Mouse (Mus musculus) heart, postnatal 0 days (tissue): ENCODE results near the gene St3gal5. TPM values are rescaled to one million over a fixed set of nuclear protein-coding genes. Genes with fewer than 3 reads are reported as not detected.

ENCODE experiments used
- ATAC-seq: fragments of 200-750 bp; cut with Nextera tagmentation; 2 replicates; pipeline ENCODE4 v1.8.0; 2017; ENCODE audit warnings: low read depth, moderate number of reproducible peaks, moderate library complexity; ENCODE audit not compliant: insufficient read depth
- DNase-seq: peaks from one replicate; pipeline ENCODE4 v3.0.0-alpha.2; 2016; ENCODE audit warnings: low spot score
- H3K27ac ChIP-seq: fragments of 300-500 bp; sonication (generic); 2 replicates; pipeline ENCODE4 v1.5.1; 2014; ENCODE audit warnings: low read depth, mild to moderate bottlenecking
- H3K27me3 ChIP-seq: fragments of 300-500 bp; sonication (generic); 2 replicates; pipeline ENCODE4 v1.6.1; 2014; ENCODE audit warnings: low read length, mixed read lengths; ENCODE audit not compliant: control insufficient read depth, insufficient read depth
- H3K36me3 ChIP-seq: fragments of 300-500 bp; sonication (generic); replicated peaks from 2 replicates; pipeline ENCODE4 v1.6.1; 2014; ENCODE audit warnings: low read length, mixed read lengths; ENCODE audit not compliant: control insufficient read depth, insufficient read depth
- H3K4me1 ChIP-seq: fragments of 300-500 bp; sonication (generic); 2 replicates; pipeline ENCODE4 v1.6.1; 2014; ENCODE audit warnings: antibody characterized with exemption; ENCODE audit not compliant: control insufficient read depth, insufficient read depth
- H3K4me2 ChIP-seq: fragments of 300-500 bp; sonication (generic); 2 replicates; pipeline ENCODE4 v1.6.1; 2014; ENCODE audit warnings: low read depth, mild to moderate bottlenecking, low read length, moderate library complexity
- H3K4me3 ChIP-seq: fragments of 300-500 bp; sonication (generic); 2 replicates; pipeline ENCODE4 v1.5.1; 2014; ENCODE audit warnings: low read depth, low read length
- H3K9ac ChIP-seq: fragments of 300-500 bp; sonication (generic); replicated peaks from 2 replicates; pipeline ENCODE4 v1.6.1; 2014; ENCODE audit warnings: low read depth, low read length, mixed read lengths
- H3K9me3 ChIP-seq: fragments of 300-500 bp; sonication (generic); replicated peaks from 2 replicates; pipeline ENCODE4 v1.6.1; 2016; ENCODE audit warnings: low read length; ENCODE audit not compliant: control insufficient read depth
- CTCF ChIP-seq: IDR thresholded peaks from 2 replicates; pipeline ENCODE4 v1.5.1; 2016; ENCODE audit warnings: antibody characterized with exemption, control low read depth, low read depth
- EP300 ChIP-seq: IDR thresholded peaks from 2 replicates; pipeline ENCODE4 v1.6.1; 2016; ENCODE audit warnings: antibody characterized with exemption, low read depth
- WGBS: fragments of 180-500 bp; shearing (Covaris S2); extraction: QIAGEN DNeasy Blood & Tissue Kit; methylation state at CpG from one replicate; pipeline ENCODE4 v1.1.7; 2014; 5-methylcytosine and 5-hydroxymethylcytosine counted together
- polyA plus RNA-seq: library from polyadenylated mRNA; unstranded; fragments of >200 nt; fragmentation: Nextera tagmentation; extraction: Ambion mirVana; gene quantifications from 2 replicates; pipeline ENCODE4 v1.2.1, GENCODE M21; 2015
- total RNA-seq: library from RNA; depleted of rRNA; stranded (reverse); fragments of >200 nt; gene quantifications from 2 replicates; pipeline ENCODE4 v1.2.3, GENCODE M21; 2014; ENCODE audit warnings: low replicate concordance

St3gal5 gene
- total and polyA plus RNA-seq, 2 experiments from 2014 or later = 6.3 to 25.3 TPM

- H3K36me3 ChIP-seq = no peaks in the 10 kb centered on the region
- no peak overlapping the region for H3K4me2 ChIP-seq
- TF ChIP-seq EP300 (no peak), CTCF (peak; percentile 7; the same call in 1 of the 2 replicates)
- peaks cover 15% of the 10 kb centered on the region; the same call in 1 of the 2 replicates for H3K4me1 ChIP-seq
- H3K27me3 ChIP-seq = no peaks in the 10 kb centered on the region
- no peak overlapping the region for H3K4me3 ChIP-seq
- H3K27ac ChIP-seq = no peak overlapping the region
- H3K9me3 ChIP-seq = no peaks in the 10 kb centered on the region
- no peak overlapping the region for H3K9ac ChIP-seq
- no peak for ATAC-seq
- DNase-seq = no peak
- 86% methylated on average over 8 of the region's 8 CpGs for WGBS
Measured at GRCm38 (mm10) chr6:72158966-72159764, 61.8 kb downstream of the St3gal5 start.

GRCm38 (mm10) chr6:72159861-72160395 is 62.5 kb downstream of the St3gal5 start:
- TF ChIP-seq EP300 (no peak), CTCF (no peak)
- H3K4me1 ChIP-seq = peaks cover 15% of the 10 kb centered on the region; the same call in 1 of the 2 replicates
- H3K27ac ChIP-seq = no peak overlapping the region
- WGBS = 70% methylated on average over 10 of the region's 10 CpGs
- no peaks in the 10 kb centered on the region for H3K9me3 ChIP-seq
- no peak overlapping the region for H3K4me3 ChIP-seq
- no peak overlapping the region for H3K4me2 ChIP-seq
- no peak overlapping the region for H3K9ac ChIP-seq
- DNase-seq (no peak), ATAC-seq (no peak)
- H3K27me3 ChIP-seq = no peaks in the 10 kb centered on the region
- no peaks in the 10 kb centered on the region for H3K36me3 ChIP-seq

- Histone ChIP-seq H3K9me3 (no peaks in the 10 kb centered on the region), H3K4me2 (no peak overlapping the region), H3K36me3 (no peaks in the 10 kb centered on the region), H3K4me1 (peaks cover 15% of the 10 kb centered on the region; the same call in 1 of the 2 replicates), H3K27ac (no peak overlapping the region), H3K27me3 (no peaks in the 10 kb centered on the region), H3K4me3 (no peak overlapping the region), H3K9ac (no peak overlapping the region)
- no peak for TF ChIP-seq CTCF
- no peak for TF ChIP-seq EP300
- WGBS = 74% methylated on average over 3 of the region's 3 CpGs
- ATAC-seq (no peak), DNase-seq (no peak)
Measured at GRCm38 (mm10) chr6:72160991-72161390, 63.6 kb downstream of the St3gal5 start.

GRCm38 (mm10) chr6:72161751-72162150 is 64.4 kb downstream of the St3gal5 start:
- no peak for DNase-seq
- Histone ChIP-seq H3K4me3 (no peak overlapping the region), H3K9me3 (no peaks in the 10 kb centered on the region), H3K27me3 (no peaks in the 10 kb centered on the region), H3K36me3 (no peaks in the 10 kb centered on the region), H3K4me2 (no peak overlapping the region), H3K4me1 (peaks cover 15% of the 10 kb centered on the region; the same call in 1 of the 2 replicates), H3K9ac (no peak overlapping the region), H3K27ac (peak overlapping the region; percentile 36)
- TF ChIP-seq CTCF = no peak
- TF ChIP-seq EP300 = no peak
- 69% methylated on average over 5 of the region's 5 CpGs for WGBS
- no peak for ATAC-seq

DNA sequence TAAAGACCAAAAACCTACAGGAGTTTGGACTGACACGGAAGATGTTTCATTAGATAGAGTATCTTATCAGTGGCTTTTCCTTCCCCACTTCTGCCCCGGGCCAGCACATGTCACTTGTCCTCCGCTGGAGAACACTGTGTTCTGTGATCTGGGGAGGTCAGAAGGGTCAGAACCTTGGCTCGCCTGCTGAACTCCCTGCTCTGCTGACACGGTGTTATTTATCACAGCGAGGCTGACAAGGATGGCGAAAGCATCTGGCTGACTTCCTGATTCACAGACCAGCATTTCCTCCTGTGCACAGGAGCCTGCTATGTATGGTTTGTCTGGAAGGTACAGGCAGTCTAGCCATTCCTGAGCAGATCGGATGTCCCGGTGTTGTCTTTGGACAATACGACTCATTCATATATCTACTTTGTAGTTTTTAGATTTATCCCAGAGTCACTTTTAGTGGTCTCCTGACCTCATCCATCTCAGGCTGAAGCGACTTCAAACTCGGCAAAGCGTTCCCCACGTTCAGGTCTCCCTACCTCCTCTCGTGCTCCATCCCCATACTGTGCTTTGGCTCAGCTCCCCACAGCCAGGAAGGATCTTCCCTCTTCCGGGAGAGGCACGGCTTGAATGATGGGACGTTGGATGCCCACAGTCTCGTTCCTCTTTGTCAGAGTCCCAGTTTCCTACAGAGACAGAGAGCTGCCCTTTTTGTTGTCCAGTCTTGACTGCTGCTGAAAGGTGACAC is 64.9 kb downstream of the St3gal5 start:
- WGBS = 18% methylated on average over 19 of the region's 19 CpGs
- no peaks in the 10 kb centered on the region for H3K27me3 ChIP-seq
- no peaks in the 10 kb centered on the region for H3K36me3 ChIP-seq
- TF ChIP-seq CTCF (no peak), EP300 (peak; percentile 96)
- no peak overlapping the region for H3K4me3 ChIP-seq
- peaks cover 15% of the 10 kb centered on the region; the same call in 1 of the 2 replicates for H3K4me1 ChIP-seq
- no peak overlapping the region for H3K9ac ChIP-seq
- H3K4me2 ChIP-seq = peak overlapping the region; percentile 27; the same call in 1 of the 2 replicates
- DNase-seq (peak; percentile 84), ATAC-seq (peak; percentile 79)
- peak overlapping the region; percentile 36 for H3K27ac ChIP-seq
- H3K9me3 ChIP-seq = no peaks in the 10 kb centered on the region
